Mouse (Mus musculus): ENCODE results near the gene Lrrc45. TPM values are rescaled to one million over a fixed set of nuclear protein-coding genes. Genes with fewer than 3 reads are reported as not detected.

Lrrc45 gene
- total RNA-seq, 2 experiments from 2014 or later = 76.4 to 78.9 TPM

- intact Hi-C loops (cut with DNase I) = no loop called here
- DNase-seq = no peak
Measured at GRCm38 (mm10) chr11:120703696-120704454, 9.8 kb upstream of the Lrrc45 start.

- DNase-seq = no peak
Measured at GRCm38 (mm10) chr11:120704486-120705325, 9.0 kb upstream of the Lrrc45 start.

DNA sequence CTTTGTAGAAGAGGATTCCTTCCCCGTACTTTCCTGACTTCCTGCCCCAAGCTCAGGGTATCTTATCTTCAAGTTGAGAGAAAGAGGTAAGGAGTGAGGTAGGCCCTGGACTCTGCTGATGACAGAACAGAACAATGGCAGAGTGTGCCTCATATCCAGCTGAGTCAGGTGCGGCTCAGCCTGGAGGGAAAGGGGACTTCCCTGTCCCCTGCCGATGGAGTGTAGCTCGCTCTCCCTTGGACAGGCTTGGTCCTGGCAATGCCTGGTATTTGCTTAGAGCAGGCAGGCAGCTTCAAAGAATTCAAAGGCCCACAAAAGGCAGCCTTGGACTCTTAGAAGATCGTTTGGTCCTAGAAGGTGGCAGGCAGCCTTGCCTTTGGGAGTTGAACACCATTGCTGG, 7.6 kb upstream of the Lrrc45 start:
- intact Hi-C loops (cut with DNase I) = no loop called here
- DNase-seq = no peak

More at GRCm38 (mm10) chr11:120704486-120705325, 9.0 kb upstream of the Lrrc45 start:
- intact Hi-C loops (cut with DNase I) = no loop called here

DNA sequence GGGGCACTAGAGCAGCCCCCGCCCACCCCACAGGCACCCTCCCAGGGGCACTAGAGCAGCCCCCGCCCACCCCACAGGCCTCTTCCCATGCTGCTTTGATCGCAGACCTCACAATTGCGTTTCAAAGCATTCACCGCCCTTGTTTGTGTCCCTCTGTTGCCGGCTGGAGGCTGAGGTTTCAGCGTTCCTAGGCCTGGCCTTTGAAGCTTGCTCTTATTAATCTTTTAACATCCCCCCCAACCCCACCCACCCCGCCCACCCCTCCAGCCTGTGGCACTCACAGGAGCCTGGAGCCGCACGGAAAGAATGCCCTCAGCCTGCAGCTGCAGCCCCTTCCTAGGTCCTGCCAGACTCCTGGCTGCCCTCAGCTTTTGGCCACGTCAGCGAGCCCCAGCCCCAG, 6.5 kb upstream of the Lrrc45 start:
- intact Hi-C loops (cut with DNase I) = no loop called here
- no peak for DNase-seq

DNA sequence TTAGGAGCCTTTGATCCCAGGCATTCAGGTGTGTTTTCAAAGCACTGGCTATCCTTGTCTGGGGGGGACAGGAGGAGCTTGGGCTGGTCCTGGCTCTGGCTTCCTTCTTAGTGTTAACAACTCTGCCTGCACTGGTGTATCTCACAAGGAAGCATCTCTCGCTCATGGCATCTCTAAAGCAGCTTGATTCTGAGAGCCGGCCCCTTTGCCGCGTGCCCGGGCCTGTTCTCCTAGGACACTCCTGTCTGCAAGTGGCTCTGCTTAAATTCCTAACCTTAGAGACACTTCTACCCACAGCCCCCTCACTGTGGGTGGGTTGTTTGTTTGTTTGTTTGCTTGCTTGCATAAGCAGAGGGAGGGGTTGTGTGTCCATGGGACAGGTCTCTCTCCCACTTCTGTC, 5.8 kb upstream of the Lrrc45 start:
- intact Hi-C loops (cut with DNase I) = no loop called here
- no peak for DNase-seq

GRCm38 (mm10) chr11:120709551-120709950, 4.2 kb upstream of the Lrrc45 start:
- no peak for DNase-seq
- intact Hi-C loops (cut with DNase I) = no loop called here

GRCm38 (mm10) chr11:120710672-120711071, 3.1 kb upstream of the Lrrc45 start:
- intact Hi-C loops (cut with DNase I) = loop anchor here (5.0 to 10.0 kb wide), 2 partner anchors 48 to 86 kb away; partner anchors contain the start of genes Notum and Sirt7
- no peak for DNase-seq

DNA sequence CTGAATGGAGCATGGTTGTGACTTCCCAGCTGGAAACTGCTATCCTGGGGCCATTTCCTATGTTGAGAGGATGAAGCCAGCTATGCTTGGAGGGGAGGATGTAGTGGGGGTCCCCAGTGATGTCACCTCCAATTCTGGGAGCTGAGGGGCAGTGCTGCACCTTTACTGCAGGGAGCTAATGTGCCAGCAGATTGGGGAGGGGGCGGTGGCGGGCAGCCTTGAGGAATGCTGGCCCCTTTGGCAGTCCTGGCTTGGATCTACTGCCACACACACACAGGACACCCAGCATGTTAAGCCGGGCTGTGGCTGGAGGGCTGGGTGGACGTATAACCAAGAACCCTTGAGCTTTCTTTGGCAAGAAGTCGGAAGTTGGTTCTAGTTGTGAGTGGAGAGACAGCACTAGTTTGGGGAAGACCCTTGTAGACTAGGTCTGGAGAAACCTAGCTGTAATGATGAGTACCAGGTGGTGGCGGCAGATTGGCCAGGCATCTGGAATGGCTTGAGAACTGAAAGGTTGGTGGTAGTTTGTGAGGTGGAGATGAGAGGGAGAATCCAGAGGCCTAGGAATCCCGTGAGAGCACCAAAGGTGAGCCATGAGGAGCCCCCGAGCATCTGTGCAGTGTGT, 1.6 kb upstream of the Lrrc45 start:
- intact Hi-C loops (cut with DNase I) = loop anchor here (5.0 to 10.0 kb wide), 2 partner anchors 50 to 87 kb away; partner anchors contain the start of genes Notum and Sirt7
- DNase-seq = no peak

DNA sequence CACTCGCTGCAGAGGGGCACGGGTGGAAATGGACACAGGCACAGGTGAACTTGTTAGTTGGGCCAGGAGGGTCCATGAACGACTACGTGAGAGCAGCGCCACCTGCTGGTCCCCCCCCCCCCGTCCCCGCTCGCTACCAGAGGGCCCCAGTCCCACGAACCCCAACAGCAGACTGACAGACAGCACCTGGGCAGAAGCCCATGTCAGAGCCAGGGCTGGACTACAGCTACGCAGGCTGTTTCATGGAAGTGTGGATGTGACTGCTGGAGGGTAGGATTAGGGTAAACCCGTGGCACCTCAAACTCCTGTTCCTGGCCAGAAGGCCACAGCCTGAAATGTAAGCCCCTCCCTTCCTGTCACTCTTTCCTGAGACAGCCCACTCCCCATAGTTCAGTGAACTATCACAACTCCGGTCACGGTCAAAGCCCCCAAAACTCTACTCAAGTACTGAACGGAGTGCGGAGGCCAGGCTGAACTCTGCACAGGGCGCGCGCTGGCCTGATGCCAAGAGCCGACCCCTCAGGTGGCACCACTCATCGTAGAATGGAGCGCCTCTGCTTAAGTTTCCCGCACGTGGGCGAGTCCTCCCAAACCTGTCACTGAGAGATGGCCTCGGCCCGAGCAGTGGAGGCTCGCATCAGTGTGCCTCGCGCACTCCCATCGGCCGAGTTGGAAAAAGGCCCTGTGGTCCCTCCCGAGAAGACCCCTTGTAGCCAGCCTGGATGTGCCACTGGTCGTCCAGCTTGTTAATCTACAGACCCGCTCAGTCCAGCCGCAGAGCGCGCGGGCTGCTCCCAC, 755 bp upstream of the Lrrc45 start:
- intact Hi-C loops (cut with DNase I) = loop anchor here (5.0 to 10.0 kb wide), 2 partner anchors 51 to 88 kb away; partner anchors contain the start of genes Notum and Sirt7
- DNase-seq = peak; percentile 62

- DNase-seq = no peak
- intact Hi-C loops (cut with DNase I) = loop anchor here (5.0 to 10.0 kb wide), 2 partner anchors 52 to 90 kb away; partner anchors contain the start of genes Notum and Sirt7
Measured at GRCm38 (mm10) chr11:120714546-120714945, 821 bp downstream of the Lrrc45 start.

GRCm38 (mm10) chr11:120715131-120715530, 1.4 kb downstream of the Lrrc45 start:
- DNase-seq = no peak
- intact Hi-C loops (cut with DNase I) = loop anchor here (10.0 kb wide), 1 partner anchor 90 kb away; the partner anchor contains the start of gene Sirt7

DNA sequence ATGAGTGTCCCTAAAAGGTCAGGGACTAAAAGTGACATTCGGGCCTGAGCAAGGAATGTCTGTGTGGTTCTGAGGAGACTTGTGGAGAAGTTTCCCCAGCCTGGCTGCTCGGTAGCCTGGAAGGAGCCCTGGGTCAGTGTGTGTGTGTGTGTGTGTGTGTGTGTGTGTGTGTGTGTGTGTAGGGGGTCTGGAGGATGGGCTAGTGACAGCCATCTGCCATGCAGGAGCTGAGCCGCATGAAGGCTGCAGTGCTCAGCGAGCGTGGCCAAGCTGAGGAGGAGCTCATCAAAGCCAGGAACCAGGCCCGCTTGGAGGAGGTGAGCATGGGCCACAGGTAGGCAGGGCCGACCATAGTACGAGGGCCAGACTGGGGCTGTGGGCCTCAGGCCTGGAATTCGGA, 5.5 kb downstream of the Lrrc45 start:
- intact Hi-C loops (cut with DNase I) = loop anchor here (10.0 kb wide), 1 partner anchor 94 kb away; the partner anchor contains the start of gene Sirt7
- no peak for DNase-seq

- no peak for DNase-seq
Measured at GRCm38 (mm10) chr11:120719841-120720376, 6.2 kb downstream of the Lrrc45 start.

GRCm38 (mm10) chr11:120720450-120720849, 6.7 kb downstream of the Lrrc45 start:
- intact Hi-C loops (cut with DNase I) = loop anchor here (2.0 kb wide), 1 partner anchor 56 kb away; no protein-coding TSS in a partner anchor

More at GRCm38 (mm10) chr11:120719841-120720376, 6.2 kb downstream of the Lrrc45 start:
- intact Hi-C loops (cut with DNase I) = loop anchor here (2.0 to 10.0 kb wide), 2 partner anchors 57 to 95 kb away; partner anchors contain the start of gene Sirt7

DNA sequence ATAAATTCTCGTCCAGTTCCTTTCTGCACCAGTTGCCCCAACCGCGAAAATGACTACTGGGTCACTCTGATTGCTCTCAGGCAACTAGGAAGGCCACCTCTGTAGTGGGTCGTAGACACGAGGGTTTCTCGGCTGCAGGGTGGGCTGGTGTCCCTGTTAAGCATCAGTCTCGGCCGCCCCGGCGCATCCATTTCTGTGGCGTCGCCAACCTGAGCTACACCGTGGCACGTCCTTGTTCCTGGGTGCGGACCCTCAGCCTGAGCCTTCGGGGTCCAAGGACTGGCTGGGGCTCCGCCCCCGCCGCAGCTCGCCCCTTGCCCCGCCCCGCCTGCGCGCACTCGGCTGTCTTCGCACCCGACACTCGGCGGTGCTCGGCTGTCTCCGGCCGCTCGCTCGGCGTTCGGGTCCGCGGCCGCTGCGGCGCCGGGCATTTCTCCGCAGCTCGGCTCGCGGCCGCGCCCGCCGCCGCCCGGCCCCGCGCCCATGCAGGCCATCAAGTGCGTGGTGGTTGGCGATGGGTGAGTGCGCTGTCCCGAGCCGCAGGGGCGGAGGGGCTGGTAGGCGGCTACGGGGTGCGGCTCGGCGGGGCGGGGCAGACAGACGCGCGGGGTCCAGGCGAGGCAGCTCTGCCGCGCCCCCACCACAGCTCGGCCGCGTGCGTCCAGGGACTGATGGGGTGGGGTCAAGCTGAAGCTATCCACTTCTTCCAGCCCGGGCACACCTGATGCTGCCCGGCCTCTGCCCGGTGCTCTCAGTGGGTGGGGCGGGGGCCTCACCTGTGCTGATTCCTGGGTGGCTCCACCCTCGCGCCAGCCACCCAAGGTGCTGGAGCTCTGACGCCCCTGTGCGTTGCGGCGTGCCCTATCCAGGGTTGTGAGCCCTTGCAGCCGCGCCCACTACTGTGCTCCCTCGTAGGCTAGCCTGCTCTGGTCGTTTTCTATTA, 7.7 kb downstream of the Lrrc45 start, which contains the start of gene Rac3:
TSS of gene Rac3 (plus strand) at position 347 of the 943 bp plus-strand sequence.
- DNase-seq = peak; percentile 82
- intact Hi-C loops (cut with DNase I) = loop anchor here (2.0 kb wide), 1 partner anchor 55 kb away; no protein-coding TSS in a partner anchor

More at GRCm38 (mm10) chr11:120720450-120720849, 6.7 kb downstream of the Lrrc45 start:
- DNase-seq = peak; percentile 93

DNA sequence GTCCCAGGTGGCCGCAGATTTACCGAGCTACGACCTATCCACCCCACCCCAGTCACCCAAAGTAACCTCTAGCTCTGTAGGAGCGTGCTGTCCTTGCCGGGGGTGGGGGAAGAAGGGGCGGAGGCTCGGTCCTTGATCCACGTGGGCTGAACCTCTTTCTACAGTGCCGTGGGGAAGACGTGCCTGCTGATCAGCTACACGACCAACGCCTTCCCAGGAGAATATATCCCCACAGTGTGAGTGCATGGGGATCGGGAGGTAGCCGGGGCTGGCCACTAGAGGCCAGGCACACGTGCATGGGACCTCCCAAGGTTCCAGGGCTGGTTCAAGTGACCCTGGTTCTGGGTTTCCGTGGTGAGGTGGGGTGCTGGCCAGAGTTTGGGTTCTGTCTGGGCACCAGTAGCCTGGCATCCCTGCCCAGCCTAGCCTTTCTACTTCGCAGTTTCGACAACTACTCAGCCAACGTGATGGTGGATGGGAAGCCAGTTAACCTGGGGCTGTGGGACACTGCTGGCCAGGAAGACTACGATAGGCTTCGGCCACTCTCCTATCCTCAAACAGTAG, 8.4 kb downstream of the Lrrc45 start:
- DNase-seq = no peak
- intact Hi-C loops (cut with DNase I) = no loop called here

- intact Hi-C loops (cut with DNase I) = no loop called here
- no peak for DNase-seq
Measured at GRCm38 (mm10) chr11:120722761-120723382, 9.1 kb downstream of the Lrrc45 start.
